Mouse (Mus musculus) ES-Bruce4 (cell line): ENCODE measurements around the gene Rrbp1.

Source experiments
- CTCF ChIP-seq: IDR thresholded peaks from one replicate; pipeline ENCODE4 v1.8.1; 2011; ENCODE audit warnings: low read depth, low read length
- POLR2A ChIP-seq: IDR thresholded peaks from one replicate; pipeline ENCODE4 v1.8.1; 2011; ENCODE audit warnings: low read length; ENCODE audit not compliant: insufficient read depth

GRCm38 (mm10) chr2:143982152-143982551 lies 28.9 kb downstream of the Rrbp1 start:
- TF ChIP-seq CTCF (no peak), POLR2A (no peak)
